Mouse (Mus musculus) bone marrow, adult 2 months (tissue): ENCODE results near the gene Mybph.

Experiments
- CTCF ChIP-seq: fragments of 200-500 bp; IDR thresholded peaks from 2 replicates; pipeline ENCODE4 v1.5.1; 2011; ENCODE audit warnings: low read length, control low read depth; ENCODE audit not compliant: control insufficient read depth, insufficient read depth
- POLR2A ChIP-seq: fragments of 200-500 bp; IDR thresholded peaks from 2 replicates; pipeline ENCODE4 v1.6.1; 2011; ENCODE audit warnings: low read depth, mild to moderate bottlenecking, control low read depth, low read length, borderline replicate concordance; ENCODE audit not compliant: control insufficient read depth

- no peak for TF ChIP-seq CTCF
- TF ChIP-seq POLR2A: no peak
These were observed 27.9 kb downstream of the Mybph start for GRCm38 (mm10) chr1:134221172-134221571.
